ENCODE assay signal across 11 mouse cellular contexts in the genomic region with DNA sequence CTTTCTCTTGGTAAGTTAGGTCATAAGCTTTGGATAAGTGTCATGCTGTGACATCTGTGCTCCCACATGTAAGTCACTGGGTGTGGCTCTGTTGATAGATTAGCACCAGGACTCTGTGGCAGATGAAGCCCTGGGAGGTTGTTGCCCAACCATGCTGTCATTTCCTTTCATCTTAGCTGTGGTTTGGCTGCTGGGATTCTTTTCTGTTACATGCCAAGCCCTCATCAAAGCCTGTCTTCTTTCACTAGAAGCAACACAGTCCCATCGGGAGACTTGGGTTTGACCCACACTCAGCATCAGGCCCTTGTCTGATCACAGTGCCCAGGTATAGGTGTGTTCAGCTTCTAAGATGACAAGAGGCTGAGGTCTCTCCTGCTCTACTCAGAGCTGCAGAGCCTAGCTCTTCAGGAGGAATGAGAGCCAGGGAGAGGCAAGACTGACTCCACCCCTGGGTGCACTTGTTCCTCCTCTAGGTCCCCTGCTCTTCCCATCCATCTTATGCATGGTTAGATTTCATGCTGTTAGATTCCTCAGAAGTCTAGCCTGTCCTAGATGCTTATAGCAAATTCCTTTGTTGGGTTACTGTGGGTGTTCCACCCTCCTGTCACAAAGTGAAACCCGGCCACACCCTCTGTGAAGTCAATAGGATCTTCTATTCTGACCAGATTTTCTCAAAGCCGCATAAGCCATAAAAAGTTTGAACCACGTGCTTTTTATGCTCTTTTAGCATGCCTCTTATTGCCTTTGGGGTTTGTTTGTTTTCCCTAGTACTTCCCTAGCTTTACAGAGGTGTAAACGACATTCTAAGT. TPM values are rescaled to one million over a fixed set of nuclear protein-coding genes. Genes with fewer than 3 reads are reported as not detected.
A peak's percentile ranks its signal among the peaks of the same experiment; 100 is the strongest.
DNase-seq lines count a peak whose midpoint lies in the region; ATAC-seq and TF ChIP-seq lines count a peak whose summit lies in the region.
"Had no signal": no experiment of that assay in that cellular context is flagged by ENCODE, and none has a peak within 500 bp of the region (broad histone marks: within the 10 kb centered on the region; RNA-seq: fewer than 3 reads in every experiment).

No protein-coding gene starts in this region.

- no peaks in the 10 kb centered on the region for H3K27me3 ChIP-seq in intestine, postnatal 0 days (replicated peaks; ENCODE audit: control insufficient read depth, insufficient read depth, low read length)
- H3K27me3 ChIP-seq in neural tube, embryonic 15.5 days (replicated peaks), result no peaks in the 10 kb centered on the region

- peak; percentile 15 for DNase-seq in gastrocnemius, adult 18-20 months (ENCODE audit: low spot score)
- DNase-seq in gastrocnemius, postnatal 4 days (ENCODE audit: low spot score in 2 of 2), result no peak
- peak; percentile 70 for DNase-seq in T-cell, adult 2 months (ENCODE audit: low spot score)
- no peak for DNase-seq in left cerebral cortex, postnatal 36 days (ENCODE audit: low spot score in 2 of 2)
- DNase-seq in thymus, adult 18-20 months, result no peak
- DNase-seq: cerebellum, postnatal 36 days; gastrocnemius, postnatal 14 days had no signal

- H3K27ac ChIP-seq in intestine, postnatal 0 days (ENCODE audit: low read depth, low read length), result no peak overlapping the region
- no peak overlapping the region for H3K27ac ChIP-seq in neural tube, embryonic 15.5 days (replicated peaks)
- H3K27ac ChIP-seq: neural tube, embryonic 13.5 days had no signal

- no peak overlapping the region for H3K4me2 ChIP-seq in intestine, postnatal 0 days (replicated peaks; ENCODE audit: low read depth)
- H3K4me2 ChIP-seq in neural tube, embryonic 15.5 days, result no peak overlapping the region
- H3K4me2 ChIP-seq: neural tube, embryonic 13.5 days had no signal

- H3K4me3 ChIP-seq in intestine, postnatal 0 days (ENCODE audit: low read depth, low read length), result no peak overlapping the region
- H3K4me3 ChIP-seq in neural tube, embryonic 15.5 days (replicated peaks), result no peak overlapping the region
- H3K4me3 ChIP-seq: neural tube, embryonic 13.5 days had no signal

- H3K36me3 ChIP-seq in intestine, postnatal 0 days (ENCODE audit: control insufficient read depth, insufficient read depth), result no peaks in the 10 kb centered on the region
- H3K36me3 ChIP-seq in neural tube, embryonic 15.5 days, result no peaks in the 10 kb centered on the region
- H3K36me3 ChIP-seq: neural tube, embryonic 13.5 days had no signal

- 24% methylated on average over 5 of the region's 5 CpGs for WGBS in intestine, postnatal 0 days
- WGBS in neural tube, embryonic 15.5 days, result 32% methylated on average over 5 of the region's 5 CpGs

- ATAC-seq in intestine, postnatal 0 days, result peak; percentile 33
- peak; percentile 80 for ATAC-seq in monocyte, adult 5-6 weeks (replicated peaks; ENCODE audit: insufficient number of reproducible peaks, low FRiP score, low TSS enrichment, poor library complexity, severe bottlenecking)
- no peak for ATAC-seq in neural tube, embryonic 15.5 days (ENCODE audit: low FRiP score)

- intact Hi-C loops in left cerebral cortex, postnatal 36 days (cut with DNase I), result no loop called here

- H3K9me3 ChIP-seq in intestine, postnatal 0 days (ENCODE audit: control insufficient read depth), result no peaks in the 10 kb centered on the region
- no peaks in the 10 kb centered on the region for H3K9me3 ChIP-seq in neural tube, embryonic 15.5 days (replicated peaks)
- H3K9me3 ChIP-seq: neural tube, embryonic 13.5 days had no signal

- no peak for TF ChIP-seq CTCF in intestine, postnatal 0 days (IDR thresholded peaks at IDR 0.05; ENCODE audit: low read depth)

- H3K4me1 ChIP-seq in intestine, postnatal 0 days (replicated peaks; ENCODE audit: control insufficient read depth, insufficient read depth, low read length), result 0 out of 2 replicates have a peak, but pooled peaks cover 4% of the 10 kb centered on the region
- no peaks in the 10 kb centered on the region for H3K4me1 ChIP-seq in neural tube, embryonic 15.5 days
- H3K4me1 ChIP-seq: neural tube, embryonic 13.5 days had no signal

- H3K9ac ChIP-seq in intestine, postnatal 0 days (ENCODE audit: low read depth, low read length), result no peak overlapping the region
- H3K9ac ChIP-seq in neural tube, embryonic 15.5 days (replicated peaks), result no peak overlapping the region
- H3K9ac ChIP-seq: neural tube, embryonic 13.5 days had no signal

RNA-seq across cellular contexts. Expression of a gene that starts 17.3 kb away (rescaled TPM):
- 1 to 10 TPM; 7.9 to 9.0 TPM for total RNA-seq in gastrocnemius, adult 18-20 months (2021)
- total RNA-seq in gastrocnemius, postnatal 4 days (2021), result 10 to 100 TPM; 12.4 to 15.8 TPM
- polyA plus RNA-seq in intestine, postnatal 0 days (2015; fragmentation: Nextera tagmentation; extraction: Ambion mirVana), result 12.4 TPM in 2 replicates
- total RNA-seq in monocyte, adult 5-6 weeks (2017), result 31.0 to 54.5 TPM (median 50.1 TPM) in 3 replicates
- 10 to 100 TPM; 24.8 to 25.3 TPM for total RNA-seq in left cerebral cortex, postnatal 36 days (2021)
- 16.8 and 19.4 TPM in 2 replicates for polyA plus RNA-seq in neural tube, embryonic 15.5 days (2015; fragmentation: Nextera tagmentation; extraction: Ambion mirVana)

Comparison
In these comparisons a context has a peak if more than half of its experiments do, and no peak if none do; other contexts are left out.
1. DNase-seq: peak in gastrocnemius, adult 18-20 months (single experiment) and T-cell, adult 2 months (single experiment); none in gastrocnemius, postnatal 4 days (0 of 2), left cerebral cortex, postnatal 36 days (0 of 2) and thymus, adult 18-20 months (0 of 2).